Mouse (Mus musculus): Measurements from ENCODE around the gene Tac4.

Gene Tac4

DNA sequence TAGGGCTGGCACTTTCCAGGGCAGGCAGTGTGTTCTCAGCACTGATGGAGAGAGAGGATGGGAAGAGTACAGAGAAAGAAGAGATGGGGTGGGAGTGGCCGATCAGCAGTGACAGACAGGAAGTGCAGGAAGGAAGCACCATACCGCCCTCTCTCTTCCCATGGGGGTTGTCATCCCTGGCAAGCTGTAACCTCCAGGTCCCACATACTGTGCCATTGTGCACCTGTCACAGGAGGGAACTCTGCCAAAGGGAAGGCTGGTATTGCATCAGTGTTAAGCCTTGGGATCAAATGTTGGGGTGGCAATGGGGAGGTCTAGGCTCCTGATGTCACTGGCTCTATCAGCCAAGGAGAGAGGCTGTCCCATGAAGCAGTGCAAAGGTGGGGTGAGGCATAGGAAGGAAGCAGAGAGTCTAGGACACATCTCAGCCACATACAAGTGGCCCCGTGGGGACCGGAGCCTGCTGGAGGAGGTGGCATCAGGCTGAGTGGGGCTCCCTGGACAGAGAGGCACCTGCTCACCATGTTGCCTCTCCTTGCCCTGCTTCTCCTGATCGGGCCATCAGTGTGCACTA is at the start of gene Tac4:
TSS of gene Tac4 (plus strand) at position 352 of the 574 bp plus-strand sequence.
- peak; percentile 23 to 32 for DNase-seq

- no peak for DNase-seq
These were observed 47.7 kb upstream of the Tac4 start for GRCm38 (mm10) chr11:95213607-95214006.

DNA sequence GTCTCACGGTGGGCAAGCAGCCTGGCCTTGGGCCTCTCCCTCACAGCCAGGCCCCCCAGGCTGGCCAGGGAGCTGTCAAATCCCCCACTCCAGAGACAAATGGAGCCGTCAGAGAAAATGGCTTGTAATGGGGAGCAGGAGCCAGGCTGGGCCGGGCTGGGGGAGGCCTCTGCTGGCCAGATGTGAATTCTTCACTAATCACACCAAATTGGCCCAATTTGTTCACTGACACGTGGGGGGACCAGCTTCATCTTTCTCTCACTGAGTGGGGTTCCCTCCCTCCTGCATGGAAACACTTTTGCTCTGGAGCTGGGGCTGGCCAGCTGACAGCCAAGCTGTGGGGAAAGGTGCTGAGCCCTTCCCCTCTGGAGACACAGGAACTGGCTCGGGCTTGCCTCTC is 47.0 kb upstream of the Tac4 start:
- DNase-seq, result no peak

DNA sequence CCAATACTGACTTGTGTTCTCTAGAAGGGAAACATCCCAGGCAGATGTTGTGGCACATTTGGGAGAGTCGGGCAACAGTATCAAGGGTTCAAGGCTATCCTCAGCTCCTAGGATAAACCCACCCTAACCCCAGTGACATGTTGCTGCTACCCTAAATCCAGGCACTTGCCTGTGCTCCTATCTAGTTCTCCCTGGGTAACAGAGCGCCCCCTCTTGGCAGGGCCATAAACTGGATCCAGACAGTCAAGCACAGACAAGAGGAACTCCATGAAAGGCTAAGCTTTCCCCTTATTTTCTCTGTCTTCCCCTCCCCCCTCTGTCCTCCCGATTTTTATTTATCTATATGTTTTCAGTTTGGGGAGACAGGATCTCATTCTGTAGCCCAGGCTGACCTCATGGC is 45.1 kb upstream of the Tac4 start:
- no peak for DNase-seq

- peak; percentile 58 to 61 for DNase-seq
These were observed 42.2 kb upstream of the Tac4 start for GRCm38 (mm10) chr11:95219111-95219510.

- peak; percentile 53 to 64 for DNase-seq
These were observed 37.9 kb upstream of the Tac4 start for GRCm38 (mm10) chr11:95223473-95223872.

GRCm38 (mm10) chr11:95224124-95224893 is 37.0 kb upstream of the Tac4 start:
- DNase-seq, result no peak

DNA sequence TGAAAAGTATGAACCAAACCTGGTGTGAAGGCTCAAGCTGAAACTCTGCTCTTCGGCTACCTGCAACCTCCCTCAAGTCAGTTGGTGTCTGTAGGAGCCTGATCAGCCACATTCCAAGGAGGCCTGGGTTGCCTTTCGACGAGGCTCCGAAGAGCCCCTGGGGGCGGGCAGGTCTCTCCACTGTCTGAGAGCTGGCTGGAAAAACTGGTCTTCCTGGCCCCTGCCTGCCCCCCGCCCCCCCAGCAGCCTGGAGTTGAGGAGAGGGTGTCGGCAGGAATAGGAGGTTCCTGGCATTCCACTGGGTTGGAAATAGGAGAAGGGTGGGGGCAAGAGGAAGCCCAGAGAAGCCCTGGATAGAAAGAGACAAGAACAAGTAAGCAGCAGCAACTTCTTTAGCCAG is 35.9 kb upstream of the Tac4 start:
- DNase-seq, result no peak

GRCm38 (mm10) chr11:95227467-95227866 is 33.9 kb upstream of the Tac4 start:
- DNase-seq, result no peak

DNA sequence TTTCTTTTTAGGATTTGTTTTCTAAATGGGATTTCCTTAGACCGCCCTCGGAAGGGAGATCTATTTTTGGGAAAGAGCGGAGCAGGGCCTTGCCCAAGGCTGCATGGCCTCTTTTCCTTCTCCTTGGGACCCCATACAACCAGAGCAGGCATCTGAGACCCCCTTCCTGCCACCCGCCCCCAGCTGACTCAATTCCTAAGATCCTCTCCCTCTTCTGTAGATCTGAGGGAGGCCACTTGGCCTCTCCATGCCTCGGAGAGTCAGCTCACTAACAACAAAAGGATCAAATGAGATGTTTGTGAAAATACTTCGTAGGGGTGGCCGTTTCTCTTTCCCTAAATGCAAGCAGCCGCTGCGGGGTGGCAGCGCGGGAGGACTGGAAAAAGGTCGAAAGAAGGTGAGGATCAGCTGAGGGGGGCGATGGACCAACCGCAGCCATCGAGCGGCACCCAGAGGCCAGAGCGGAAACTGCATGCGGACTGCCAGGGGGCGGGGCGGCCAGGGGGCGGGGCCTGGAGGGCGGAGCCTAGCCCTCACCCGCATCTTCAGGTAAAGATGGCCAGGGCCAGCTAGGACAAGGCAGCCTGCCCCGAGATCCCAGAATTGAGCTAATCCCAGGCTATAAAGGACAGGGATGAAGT is 29.5 kb upstream of the Tac4 start:
- DNase-seq, result peak; percentile 92 to 96

DNA sequence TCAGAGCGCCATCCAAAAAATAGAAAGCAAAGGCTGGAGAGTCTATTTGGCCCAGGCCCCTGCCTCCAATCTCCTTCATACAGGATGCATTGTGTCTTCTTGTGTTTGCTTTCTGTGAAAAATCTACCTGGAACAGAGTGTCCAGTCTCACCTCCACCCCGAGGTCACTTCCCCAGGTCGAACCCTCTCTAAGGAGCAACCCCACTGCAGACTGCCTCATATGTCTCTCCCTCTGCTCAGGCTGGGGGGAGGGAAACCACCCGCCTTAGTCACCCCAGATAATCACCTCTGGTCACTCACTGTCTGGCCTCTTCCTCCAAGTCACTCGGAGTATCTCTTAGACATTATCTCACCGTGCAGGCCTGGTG is 29.0 kb upstream of the Tac4 start:
- no peak for DNase-seq

GRCm38 (mm10) chr11:95238477-95238876 is 22.9 kb upstream of the Tac4 start:
- DNase-seq, result no peak

DNA sequence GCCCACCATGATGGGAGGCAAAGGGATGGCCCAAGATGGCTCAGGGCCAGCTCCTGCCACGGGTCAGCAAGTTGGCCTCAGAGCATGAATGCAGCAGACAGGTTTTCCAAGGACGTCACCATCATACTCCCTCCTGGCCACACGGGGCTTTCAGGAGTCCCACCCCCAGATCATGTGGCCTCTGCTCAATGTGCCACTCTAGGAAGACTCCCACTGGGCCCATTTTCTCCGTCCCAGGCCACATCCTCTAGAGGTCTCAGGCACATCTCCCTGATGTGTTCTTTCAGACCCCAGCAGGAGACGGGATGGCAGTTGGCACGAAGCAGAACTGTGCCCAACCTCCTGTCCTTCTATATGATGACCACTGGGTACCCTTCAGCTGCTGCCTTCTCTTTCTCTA is 18.7 kb upstream of the Tac4 start:
- no peak for DNase-seq

DNA sequence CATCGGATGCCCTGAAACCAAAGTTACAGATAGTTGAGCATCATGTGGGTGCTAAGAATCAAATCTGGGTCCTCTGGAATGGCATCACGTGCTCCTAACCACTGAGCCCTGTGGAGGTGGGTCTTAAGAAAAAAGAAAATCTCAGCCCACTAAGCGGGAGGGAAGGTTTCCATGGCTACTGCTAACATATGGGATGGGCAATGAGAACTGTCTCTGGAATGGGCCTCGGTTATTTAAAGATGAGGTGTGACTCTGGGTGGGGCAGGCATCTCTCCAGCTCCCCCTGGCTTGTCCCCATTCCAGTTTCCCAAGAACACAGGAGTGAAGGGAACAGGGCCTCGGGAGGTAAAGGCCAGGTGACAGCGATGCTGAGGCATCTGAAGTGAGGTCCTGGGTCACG is 15.9 kb upstream of the Tac4 start:
- DNase-seq, result no peak

GRCm38 (mm10) chr11:95247065-95247464 is 14.3 kb upstream of the Tac4 start:
- peak in 1 of 2 experiments; percentile 21 for DNase-seq

DNA sequence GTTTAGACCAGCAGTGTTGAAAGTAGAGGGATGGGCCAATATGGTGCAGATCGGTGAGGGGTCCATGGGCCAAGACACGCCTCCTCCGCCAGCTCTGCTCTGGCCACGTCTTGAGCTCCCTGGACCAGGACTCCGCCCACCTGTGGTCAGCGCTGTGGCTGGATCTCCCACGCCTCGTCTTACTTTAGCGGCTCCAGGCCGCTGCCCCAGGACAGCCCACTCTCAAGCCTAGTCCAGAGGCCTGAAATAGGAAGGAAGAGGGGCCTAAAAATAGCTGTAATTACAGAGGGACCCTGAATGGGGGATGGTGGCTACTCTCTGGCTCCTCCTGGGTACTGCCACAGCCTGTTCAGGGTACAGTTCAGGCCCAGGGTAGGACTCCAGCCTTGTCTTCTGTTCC is 11.2 kb upstream of the Tac4 start:
- DNase-seq, result peak in 1 of 2 experiments; percentile 46

- DNase-seq, result peak; percentile 91
These were observed 10.0 kb upstream of the Tac4 start for GRCm38 (mm10) chr11:95251295-95251694.

DNA sequence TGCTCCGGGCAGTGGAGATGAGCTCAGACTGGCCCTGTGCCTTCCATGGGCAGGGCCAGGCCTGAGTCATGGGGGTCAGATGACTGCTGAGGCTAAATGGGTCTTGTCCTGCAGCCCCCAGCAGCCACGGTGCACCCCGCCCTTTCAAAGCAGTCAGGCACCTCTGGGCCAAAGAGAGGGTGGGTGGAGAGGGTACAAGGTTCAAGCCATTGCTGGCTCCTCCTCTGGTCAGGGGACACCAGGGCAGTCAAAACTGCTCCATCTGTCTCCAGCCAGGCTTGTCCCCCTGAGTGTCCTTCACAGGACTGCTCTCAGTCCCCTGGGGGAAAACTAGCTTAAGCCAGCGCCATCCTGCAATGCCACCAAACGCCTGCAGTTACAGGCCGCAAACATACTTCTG is 9.2 kb upstream of the Tac4 start:
- no peak for DNase-seq

- peak; percentile 73 to 81 for DNase-seq
These were observed 7.2 kb upstream of the Tac4 start for GRCm38 (mm10) chr11:95254165-95254564.

GRCm38 (mm10) chr11:95255747-95256146 is 5.6 kb upstream of the Tac4 start:
- no peak for DNase-seq

DNA sequence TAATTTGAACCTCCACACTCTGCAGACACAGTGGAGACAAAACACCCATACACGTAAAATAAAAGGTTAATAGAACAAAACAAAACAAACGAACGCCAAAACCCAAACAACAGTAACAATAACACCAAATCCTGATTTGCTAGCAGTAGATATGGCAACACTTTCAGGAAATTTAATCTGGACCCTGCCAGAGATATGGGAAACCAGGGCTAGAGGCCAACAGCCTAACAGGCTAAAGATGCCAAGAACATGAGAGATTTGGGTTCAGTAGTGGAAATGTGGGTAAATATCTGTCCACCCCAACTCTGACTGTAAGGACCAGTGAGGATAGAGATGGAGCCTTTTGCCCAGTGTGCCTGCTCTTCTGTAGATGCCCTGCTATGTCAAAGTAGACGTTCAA is 3.4 kb upstream of the Tac4 start:
- DNase-seq, result no peak

- peak; percentile 85 to 89 for DNase-seq
These were observed 2.8 kb upstream of the Tac4 start for GRCm38 (mm10) chr11:95258490-95258889.

- DNase-seq, result peak; percentile 93 to 97
These were observed 2.1 kb upstream of the Tac4 start for GRCm38 (mm10) chr11:95259088-95259849.

Data from cerebellum, postnatal 10 days (tissue).